Mouse (Mus musculus) thymus, adult 2 months (tissue): ENCODE results near the gene Cerk.

ENCODE experiments used
- CTCF ChIP-seq: fragments of 200-500 bp; IDR thresholded peaks from 2 replicates; pipeline ENCODE4 v1.5.1; 2012; ENCODE audit warnings: mild to moderate bottlenecking, control low read depth, low read length, moderate library complexity, borderline replicate concordance; ENCODE audit not compliant: control insufficient read depth, poor library complexity, insufficient read depth; ENCODE audit errors: extremely low read depth
- POLR2A ChIP-seq: fragments of 200-500 bp; IDR thresholded peaks from 2 replicates; pipeline ENCODE4 v1.6.1; 2012; ENCODE audit warnings: mild to moderate bottlenecking, low read length, control low read depth, moderate library complexity; ENCODE audit not compliant: control insufficient read depth, poor library complexity, insufficient read depth; ENCODE audit errors: extremely low read depth

DNA sequence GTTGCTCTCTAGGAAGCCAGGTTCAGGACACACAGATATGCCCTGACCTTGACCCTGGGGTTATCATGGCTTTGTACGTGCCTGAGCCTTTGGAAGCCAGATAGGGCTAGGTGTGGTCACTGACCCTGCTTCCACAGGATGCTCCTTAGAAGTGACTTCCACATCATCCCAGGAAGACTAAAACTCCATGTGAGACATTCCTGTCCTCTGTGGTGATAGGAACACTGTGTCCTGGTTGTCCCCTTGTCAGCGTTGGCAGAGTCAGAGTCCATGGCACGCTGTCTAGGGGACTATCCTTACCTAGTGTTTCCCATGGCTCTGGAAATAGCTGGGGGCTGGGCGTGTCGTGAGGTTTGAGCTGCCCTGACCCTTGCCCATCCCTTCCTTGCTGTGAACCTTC lies 69.5 kb downstream of the Cerk start:
- TF ChIP-seq POLR2A = no peak
- TF ChIP-seq CTCF = no peak
